Mouse (Mus musculus): ENCODE measurements at regions not wholly inside any gene's neighbourhood (a gene's known extent, or its start where the extent isn't known, plus 50 kb on each side); places are given as distances from the start of the nearest gene placed in this dataset.

DNA sequence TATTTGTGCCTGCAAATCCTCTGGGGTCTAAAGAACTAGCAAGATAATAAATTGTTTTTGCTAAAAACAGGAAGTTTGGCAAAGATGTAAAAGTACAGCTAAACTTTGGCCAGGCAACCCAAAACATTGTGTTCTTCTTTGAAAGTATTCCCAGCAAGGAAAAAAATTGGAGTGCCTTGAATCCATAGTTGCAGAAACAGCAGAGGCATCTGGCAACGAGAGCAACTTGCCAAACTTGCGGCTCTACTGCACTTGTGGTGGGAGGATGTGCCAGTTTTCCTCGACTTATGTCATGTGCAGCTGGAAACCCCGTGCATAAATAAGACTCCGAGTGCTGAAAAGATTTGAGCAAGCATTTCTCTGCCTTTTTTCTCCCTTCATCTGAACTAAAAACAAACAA, 185.2 kb upstream of the Meis1 start:
- Histone ChIP-seq H3K9ac (no peak overlapping the region), H3K27me3 (no peaks in the 10 kb centered on the region), H3K4me2 (no peak overlapping the region), H3K36me3 (no peaks in the 10 kb centered on the region), H3K4me3 (no peak overlapping the region), H3K9me3 (peaks cover 3% of the 10 kb centered on the region; the same call in 1 of the 2 replicates), H3K27ac (replicated peaks) (no peak overlapping the region), H3K4me1 (replicated peaks) (peaks cover 20% of the 10 kb centered on the region)
- no peak for ATAC-seq (ENCODE audit: low read depth)
- 45% methylated on average over 5 of the region's 5 CpGs for WGBS

DNA sequence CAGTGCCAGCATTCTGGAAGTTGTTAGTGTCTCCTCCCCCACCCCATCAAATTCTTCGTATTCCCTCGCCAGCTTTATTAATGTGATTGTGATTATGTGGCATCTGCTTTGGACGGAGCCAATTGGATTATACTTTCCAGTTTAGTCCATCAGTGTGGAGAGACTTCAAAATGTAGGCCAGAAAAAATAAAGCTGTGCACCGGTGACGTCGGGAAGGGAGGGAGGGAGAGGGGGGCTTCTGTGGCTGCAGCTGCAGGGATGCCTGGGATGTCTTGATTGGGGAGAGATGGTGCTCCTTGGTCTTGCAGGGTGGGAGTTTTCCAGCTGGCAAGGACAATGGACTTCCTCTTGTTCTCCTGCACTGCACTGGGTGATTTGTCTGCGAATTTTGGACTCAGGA, 185.7 kb upstream of the Meis1 start:
- Histone ChIP-seq H3K4me2 (no peak overlapping the region), H3K4me3 (no peak overlapping the region), H3K9me3 (peaks cover 3% of the 10 kb centered on the region; the same call in 1 of the 2 replicates), H3K9ac (peak overlapping the region; percentile 12; the same call in 1 of the 2 replicates), H3K27me3 (no peaks in the 10 kb centered on the region), H3K4me1 (replicated peaks) (peaks cover 20% of the 10 kb centered on the region), H3K36me3 (no peaks in the 10 kb centered on the region), H3K27ac (replicated peaks) (peak overlapping the region; percentile 38; the same call in 1 of the 2 replicates)
- ATAC-seq (ENCODE audit: low read depth), result no peak
- WGBS, result 21% methylated on average over 7 of the region's 7 CpGs

DNA sequence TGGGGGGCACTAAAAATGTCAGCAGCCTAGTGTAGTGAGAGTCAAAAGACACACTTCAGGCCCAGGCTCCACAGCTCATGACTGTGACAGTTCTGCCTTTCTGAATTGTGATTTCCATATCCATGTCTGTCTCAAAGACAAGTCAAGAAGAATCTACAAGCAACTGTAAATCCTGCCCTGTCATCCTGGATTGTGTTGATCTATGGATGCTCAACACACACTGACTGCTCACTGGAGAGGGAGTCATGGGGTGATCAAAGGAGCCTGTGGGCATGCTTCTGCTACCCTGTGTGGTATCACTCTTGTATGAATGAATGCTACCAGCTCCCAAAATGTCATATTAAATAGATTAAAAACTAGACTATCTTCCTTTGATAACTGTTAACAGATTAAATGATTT, 186.4 kb upstream of the Meis1 start:
- Histone ChIP-seq H3K27me3 (no peaks in the 10 kb centered on the region), H3K27ac (replicated peaks) (peak overlapping the region; percentile 38; the same call in 1 of the 2 replicates), H3K4me2 (no peak overlapping the region), H3K4me1 (replicated peaks) (peaks cover 20% of the 10 kb centered on the region), H3K4me3 (no peak overlapping the region), H3K9ac (no peak overlapping the region), H3K9me3 (peaks cover 3% of the 10 kb centered on the region; the same call in 1 of the 2 replicates), H3K36me3 (no peaks in the 10 kb centered on the region)
- ATAC-seq (ENCODE audit: low read depth), result 0 out of 2 replicates have a peak, but pooled peaks have one; percentile 29

- no peak overlapping the region for H3K4me2 ChIP-seq
- no peak for ATAC-seq (ENCODE audit: low read depth)
- H3K4me3 ChIP-seq, result no peak overlapping the region
- H3K9me3 ChIP-seq, result no peaks in the 10 kb centered on the region
- H3K27me3 ChIP-seq, result no peaks in the 10 kb centered on the region
- no peaks in the 10 kb centered on the region for H3K36me3 ChIP-seq
- WGBS, result 88% methylated on average over 3 of the region's 3 CpGs
- H3K4me1 ChIP-seq (replicated peaks), result no peaks in the 10 kb centered on the region
- no peak overlapping the region for H3K27ac ChIP-seq (replicated peaks)
- H3K9ac ChIP-seq, result no peak overlapping the region
Observed at GRCm38 (mm10) chr11:19219476-19219875, 200.7 kb upstream of the Meis1 start.

DNA sequence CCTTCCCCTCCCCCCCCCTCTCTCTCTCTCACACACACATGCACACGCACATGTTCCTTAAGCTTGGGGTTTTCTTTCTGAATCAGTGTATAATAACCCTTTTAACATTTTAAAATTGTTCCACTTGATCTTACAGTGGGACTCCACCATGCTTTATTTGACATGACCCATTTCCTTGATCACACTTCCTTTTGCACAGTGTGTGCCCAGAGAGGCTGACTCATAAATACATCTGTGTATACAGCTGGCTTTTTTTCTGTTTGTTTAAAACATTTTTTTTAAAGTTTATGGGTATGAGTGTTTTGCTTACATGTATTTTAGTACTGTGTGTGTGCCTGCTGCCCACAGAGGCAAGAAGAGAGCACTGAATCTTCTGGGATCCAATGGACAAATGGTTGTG, 202.7 kb upstream of the Meis1 start:
- Histone ChIP-seq H3K27ac (replicated peaks) (no peak overlapping the region), H3K4me2 (no peak overlapping the region), H3K9ac (no peak overlapping the region), H3K9me3 (no peaks in the 10 kb centered on the region), H3K4me1 (replicated peaks) (no peaks in the 10 kb centered on the region), H3K4me3 (no peak overlapping the region), H3K36me3 (no peaks in the 10 kb centered on the region), H3K27me3 (no peaks in the 10 kb centered on the region)
- no CpG with 5 or more reads among the region's 1 CpGs for WGBS
- ATAC-seq (ENCODE audit: low read depth), result no peak

GRCm38 (mm10) chr11:19226756-19227155, 208.0 kb upstream of the Meis1 start:
- Histone ChIP-seq H3K4me2 (no peak overlapping the region), H3K4me3 (no peak overlapping the region), H3K9ac (no peak overlapping the region), H3K9me3 (no peaks in the 10 kb centered on the region), H3K36me3 (no peaks in the 10 kb centered on the region), H3K27ac (replicated peaks) (no peak overlapping the region), H3K4me1 (replicated peaks) (no peaks in the 10 kb centered on the region), H3K27me3 (no peaks in the 10 kb centered on the region)
- ATAC-seq (ENCODE audit: low read depth), result no peak
- 97% methylated on average over 2 of the region's 2 CpGs for WGBS

- H3K36me3 ChIP-seq, result no peaks in the 10 kb centered on the region
- H3K9me3 ChIP-seq, result no peaks in the 10 kb centered on the region
- no peak overlapping the region for H3K4me3 ChIP-seq
- H3K4me2 ChIP-seq, result no peak overlapping the region
- no peak for ATAC-seq (ENCODE audit: low read depth)
- no peak overlapping the region for H3K27ac ChIP-seq (replicated peaks)
- WGBS, result 71% methylated on average over 4 of the region's 4 CpGs
- H3K4me1 ChIP-seq (replicated peaks), result no peaks in the 10 kb centered on the region
- H3K27me3 ChIP-seq, result no peaks in the 10 kb centered on the region
- H3K9ac ChIP-seq, result no peak overlapping the region
Observed at GRCm38 (mm10) chr11:19227716-19228115, 208.9 kb upstream of the Meis1 start.

GRCm38 (mm10) chr11:19246390-19247114, 227.8 kb upstream of the Meis1 start:
- no peaks in the 10 kb centered on the region for H3K4me1 ChIP-seq (replicated peaks)
- H3K36me3 ChIP-seq, result no peaks in the 10 kb centered on the region
- 89% methylated on average over 11 of the region's 11 CpGs for WGBS
- no peak overlapping the region for H3K4me3 ChIP-seq
- no peak for ATAC-seq (ENCODE audit: low read depth)
- H3K27ac ChIP-seq (replicated peaks), result no peak overlapping the region
- no peaks in the 10 kb centered on the region for H3K27me3 ChIP-seq
- H3K4me2 ChIP-seq, result no peak overlapping the region
- no peak overlapping the region for H3K9ac ChIP-seq
- no peaks in the 10 kb centered on the region for H3K9me3 ChIP-seq

DNA sequence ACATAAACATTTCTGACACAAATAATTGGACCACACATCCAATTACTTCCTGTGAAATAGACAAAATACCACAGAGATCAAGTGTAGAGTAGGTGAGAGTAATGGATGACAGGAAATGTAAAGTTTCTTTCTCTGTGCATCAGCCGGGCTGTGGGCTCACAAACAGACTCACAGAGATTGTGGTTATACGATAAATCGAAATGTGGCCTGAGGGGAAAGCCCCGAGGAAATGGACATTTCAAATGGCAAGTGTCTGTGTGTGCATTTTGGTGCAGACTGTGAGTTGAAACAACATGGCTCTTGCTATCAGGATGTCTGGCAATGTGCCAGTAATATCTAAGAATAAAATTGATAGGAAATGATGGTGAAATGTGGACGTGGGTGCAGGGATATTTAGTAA, 234.8 kb upstream of the Meis1 start:
- Histone ChIP-seq H3K4me1 (replicated peaks) (no peaks in the 10 kb centered on the region), H3K27me3 (no peaks in the 10 kb centered on the region), H3K9me3 (no peaks in the 10 kb centered on the region), H3K4me3 (no peak overlapping the region), H3K4me2 (no peak overlapping the region), H3K36me3 (no peaks in the 10 kb centered on the region), H3K9ac (no peak overlapping the region), H3K27ac (replicated peaks) (no peak overlapping the region)
- no peak for ATAC-seq (ENCODE audit: low read depth)
- 79% methylated on average over 5 of the region's 5 CpGs for WGBS

DNA sequence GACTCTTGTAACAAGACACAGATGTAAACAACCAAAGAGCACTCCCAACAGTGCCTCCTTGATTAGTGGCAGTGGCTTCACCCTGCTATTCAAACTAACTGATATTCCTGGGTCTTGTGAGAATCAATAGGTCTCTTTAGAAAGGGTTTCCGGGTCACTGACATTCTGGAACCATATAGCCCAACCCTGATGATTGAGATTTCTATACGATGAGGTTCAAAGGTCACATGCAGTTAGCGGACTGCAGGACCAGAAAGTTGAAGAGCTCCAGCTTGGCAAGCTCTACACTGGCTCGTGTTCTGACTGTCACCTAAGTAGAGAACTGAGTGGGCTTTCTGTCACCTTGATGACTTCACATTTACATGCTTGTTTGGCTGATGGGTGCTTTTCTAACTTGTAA, 235.4 kb upstream of the Meis1 start:
- Histone ChIP-seq H3K4me1 (replicated peaks) (no peaks in the 10 kb centered on the region), H3K36me3 (no peaks in the 10 kb centered on the region), H3K4me3 (no peak overlapping the region), H3K27me3 (no peaks in the 10 kb centered on the region), H3K9me3 (no peaks in the 10 kb centered on the region), H3K4me2 (no peak overlapping the region), H3K27ac (replicated peaks) (no peak overlapping the region), H3K9ac (no peak overlapping the region)
- ATAC-seq (ENCODE audit: low read depth), result no peak
- WGBS, result 60% methylated on average over 4 of the region's 4 CpGs

DNA sequence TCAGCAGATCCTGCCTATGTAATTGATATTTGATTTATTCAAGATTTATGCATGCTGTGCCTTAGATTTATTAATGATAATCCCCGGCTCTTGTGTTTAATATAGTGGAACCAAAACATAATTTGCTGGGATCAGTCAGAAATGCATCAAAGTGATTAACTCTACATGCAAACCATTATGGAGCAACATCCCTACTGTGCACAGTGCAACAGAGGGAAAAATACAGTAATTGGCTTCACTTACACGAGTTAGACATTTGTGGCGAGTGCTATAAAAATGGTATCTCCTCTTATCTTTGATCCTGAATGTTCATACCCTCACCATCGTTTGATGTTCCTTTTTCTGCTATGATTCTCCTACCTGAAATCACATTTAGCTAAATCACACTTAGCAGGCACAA, 238.8 kb upstream of the Meis1 start:
- 72% methylated on average over 4 of the region's 4 CpGs for WGBS
- ATAC-seq (ENCODE audit: low read depth), result peak; percentile 56; the same call in 1 of the 2 replicates
- Histone ChIP-seq H3K27ac (replicated peaks) (no peak overlapping the region), H3K36me3 (no peaks in the 10 kb centered on the region), H3K9ac (no peak overlapping the region), H3K4me1 (replicated peaks) (no peaks in the 10 kb centered on the region), H3K4me3 (no peak overlapping the region), H3K9me3 (no peaks in the 10 kb centered on the region), H3K27me3 (no peaks in the 10 kb centered on the region), H3K4me2 (no peak overlapping the region)

DNA sequence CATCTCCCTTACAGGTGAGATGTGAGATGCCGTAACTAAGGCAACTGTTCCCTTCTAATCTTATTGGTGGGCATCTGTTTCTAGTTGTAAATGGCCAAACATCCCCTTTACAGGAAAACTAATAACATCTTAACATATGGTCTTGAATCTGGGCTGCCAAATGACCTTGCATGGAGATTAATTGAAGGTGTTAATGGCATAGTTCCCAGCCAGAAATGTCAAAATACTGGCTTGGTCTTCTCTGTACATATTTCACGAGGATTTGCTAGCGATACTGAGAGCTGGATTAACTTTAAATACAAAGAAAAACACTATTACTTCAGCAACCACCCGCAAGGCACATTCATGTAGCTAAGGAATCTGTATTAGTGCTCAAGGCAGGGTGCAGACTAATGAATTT, 244.0 kb upstream of the Meis1 start:
- WGBS, result 81% methylated on average over 4 of the region's 4 CpGs
- H3K4me1 ChIP-seq (replicated peaks), result peaks cover 4% of the 10 kb centered on the region; the same call in 1 of the 2 replicates
- no peak overlapping the region for H3K4me2 ChIP-seq
- H3K27ac ChIP-seq (replicated peaks), result no peak overlapping the region
- H3K27me3 ChIP-seq, result no peaks in the 10 kb centered on the region
- no peaks in the 10 kb centered on the region for H3K9me3 ChIP-seq
- no peak overlapping the region for H3K9ac ChIP-seq
- no peak overlapping the region for H3K4me3 ChIP-seq
- no peak for ATAC-seq (ENCODE audit: low read depth)
- H3K36me3 ChIP-seq, result no peaks in the 10 kb centered on the region
